Mouse (Mus musculus) hindbrain, embryonic 14.5 days (tissue): ENCODE measurements at regions not wholly inside any gene's neighbourhood (a gene's known extent, or its start where the extent isn't known, plus 50 kb on each side); places are given as distances from the start of the nearest gene placed in this dataset.
A peak's percentile ranks its signal among the peaks of the same experiment; 100 is the strongest.

Experiments
- ATAC-seq: fragments of 200-750 bp; cut with Nextera tagmentation; 2 replicates; pipeline ENCODE4 v1.8.0; 2017; ENCODE audit warnings: moderate number of reproducible peaks, mild to moderate bottlenecking, moderate TSS enrichment, moderate library complexity; ENCODE audit not compliant: low FRiP score
- DNase-seq: peaks from one replicate; pipeline ENCODE4 v3.0.0-alpha.2; 2015; ENCODE audit warnings: low spot score
- H3K27ac ChIP-seq: fragments of 300-500 bp; sonication (generic); 2 replicates; pipeline ENCODE4 v1.5.1; 2014; ENCODE audit warnings: mild to moderate bottlenecking, moderate library complexity
- H3K27me3 ChIP-seq: fragments of 300-500 bp; sonication (generic); 2 replicates; pipeline ENCODE4 v1.6.1; 2014; ENCODE audit warnings: mild to moderate bottlenecking, low read length, mixed read lengths; ENCODE audit not compliant: control insufficient read depth, insufficient read depth
- H3K36me3 ChIP-seq: fragments of 300-500 bp; sonication (generic); replicated peaks from 2 replicates; pipeline ENCODE4 v1.6.1; 2014; ENCODE audit not compliant: control insufficient read depth, insufficient read depth
- H3K4me1 ChIP-seq: fragments of 300-500 bp; sonication (generic); replicated peaks from 2 replicates; pipeline ENCODE4 v1.6.1; 2014; ENCODE audit warnings: antibody characterized with exemption, low read length, mixed read lengths; ENCODE audit not compliant: control insufficient read depth, insufficient read depth
- H3K4me2 ChIP-seq: fragments of 300-500 bp; sonication (generic); replicated peaks from 2 replicates; pipeline ENCODE4 v1.6.1; 2014; ENCODE audit warnings: mild to moderate bottlenecking, moderate library complexity
- H3K4me3 ChIP-seq: fragments of 300-500 bp; sonication (generic); replicated peaks from 2 replicates; pipeline ENCODE4 v1.5.1; 2014; ENCODE audit warnings: mild to moderate bottlenecking, low read length
- H3K9ac ChIP-seq: fragments of 300-500 bp; sonication (generic); 2 replicates; pipeline ENCODE4 v1.6.1; 2014
- H3K9me3 ChIP-seq: fragments of 300-500 bp; sonication (generic); 2 replicates; pipeline ENCODE4 v1.6.1; 2016; ENCODE audit warnings: low read length; ENCODE audit not compliant: control insufficient read depth
- WGBS: fragments of 180-500 bp; shearing (Covaris S2); extraction: QIAGEN DNeasy Blood & Tissue Kit; methylation state at CpG from one replicate; pipeline ENCODE4 v1.1.7; 2014; 5-methylcytosine and 5-hydroxymethylcytosine counted together

DNA sequence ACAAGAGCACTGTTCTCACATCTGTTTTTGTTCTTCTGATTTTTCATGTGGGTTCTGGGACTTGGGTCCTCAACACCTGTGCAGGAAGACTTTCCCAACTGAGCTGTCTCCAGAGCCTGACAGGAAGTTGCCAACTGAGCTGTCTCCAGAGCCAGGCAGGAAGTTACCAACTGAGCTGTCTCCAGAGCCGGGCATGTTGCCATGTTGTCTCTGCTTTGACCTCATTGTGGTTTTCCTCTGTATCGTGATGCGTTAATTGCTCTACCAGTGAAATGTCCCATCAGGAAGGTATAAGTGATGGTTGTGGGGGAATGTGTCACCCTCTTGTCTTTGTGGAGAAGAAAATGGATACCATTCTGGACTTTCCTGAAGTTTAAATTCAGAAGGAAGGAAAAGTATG lies 54.4 kb upstream of the Olfm4 start:
- H3K4me3 ChIP-seq: no peak overlapping the region
- no peaks in the 10 kb centered on the region for H3K4me1 ChIP-seq
- H3K4me2 ChIP-seq: no peak overlapping the region
- no peaks in the 10 kb centered on the region for H3K36me3 ChIP-seq
- ATAC-seq (no peak), DNase-seq (no peak)
- no peaks in the 10 kb centered on the region for H3K27me3 ChIP-seq
- no peak overlapping the region for H3K27ac ChIP-seq
- 82% methylated on average over 3 of the region's 3 CpGs for WGBS
- H3K9ac ChIP-seq: no peak overlapping the region
- H3K9me3 ChIP-seq: no peaks in the 10 kb centered on the region

GRCm38 (mm10) chr14:79927161-79927560 lies 56.7 kb upstream of the Olfm4 start:
- Histone ChIP-seq H3K4me1 (no peaks in the 10 kb centered on the region), H3K4me2 (no peak overlapping the region), H3K4me3 (no peak overlapping the region), H3K36me3 (no peaks in the 10 kb centered on the region), H3K9me3 (no peaks in the 10 kb centered on the region), H3K27ac (no peak overlapping the region), H3K27me3 (no peaks in the 10 kb centered on the region), H3K9ac (no peak overlapping the region)
- 75% methylated on average over 1 of the region's 1 CpGs for WGBS
- DNase-seq (no peak), ATAC-seq (no peak)

- H3K9me3 ChIP-seq: no peaks in the 10 kb centered on the region
- no peak overlapping the region for H3K4me3 ChIP-seq
- H3K4me1 ChIP-seq: peaks cover 11% of the 10 kb centered on the region; the same call in 1 of the 2 replicates
- 67% methylated on average over 9 of the region's 9 CpGs for WGBS
- 0 out of 2 replicates have a peak overlapping the region, but pooled peaks have one; percentile 20 for H3K27ac ChIP-seq
- no peaks in the 10 kb centered on the region for H3K27me3 ChIP-seq
- DNase-seq (no peak), ATAC-seq (peak; percentile 65; the same call in 1 of the 2 replicates)
- H3K4me2 ChIP-seq: no peak overlapping the region
- H3K9ac ChIP-seq: no peak overlapping the region
- no peaks in the 10 kb centered on the region for H3K36me3 ChIP-seq
These were observed 66.7 kb upstream of the Olfm4 start for GRCm38 (mm10) chr14:79916960-79917848.

DNA sequence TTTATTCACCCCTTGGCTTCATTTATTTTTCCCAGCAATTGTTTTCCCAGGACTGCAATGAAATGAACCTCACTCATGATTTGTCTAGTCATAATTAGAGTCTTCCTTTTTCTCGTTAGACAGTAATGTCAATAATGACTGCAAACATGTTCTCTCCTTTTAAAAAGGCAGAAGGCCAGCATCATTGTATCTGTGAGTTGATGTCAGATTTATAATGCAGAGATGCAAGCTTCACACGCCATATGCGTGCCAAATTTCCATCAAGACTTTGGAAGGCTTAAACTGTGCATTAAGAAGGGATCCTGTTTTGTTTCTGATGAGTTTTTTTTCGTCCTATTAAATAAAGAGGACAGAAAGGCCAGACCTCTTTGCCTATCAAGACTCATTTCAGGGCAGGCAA lies 68.9 kb upstream of the Olfm4 start:
- no peak overlapping the region for H3K4me3 ChIP-seq

GRCm38 (mm10) chr14:79913315-79913714 lies 70.6 kb upstream of the Olfm4 start:
- ATAC-seq: no peak

More for the DNA sequence above, 68.9 kb upstream of the Olfm4 start:
- Histone ChIP-seq H3K9ac (no peak overlapping the region), H3K27ac (no peak overlapping the region), H3K4me1 (peaks cover 11% of the 10 kb centered on the region), H3K4me2 (no peak overlapping the region), H3K9me3 (no peaks in the 10 kb centered on the region), H3K36me3 (no peaks in the 10 kb centered on the region), H3K27me3 (no peaks in the 10 kb centered on the region)
- ATAC-seq (no peak), DNase-seq (no peak)
- 65% methylated on average over 4 of the region's 4 CpGs for WGBS

DNA sequence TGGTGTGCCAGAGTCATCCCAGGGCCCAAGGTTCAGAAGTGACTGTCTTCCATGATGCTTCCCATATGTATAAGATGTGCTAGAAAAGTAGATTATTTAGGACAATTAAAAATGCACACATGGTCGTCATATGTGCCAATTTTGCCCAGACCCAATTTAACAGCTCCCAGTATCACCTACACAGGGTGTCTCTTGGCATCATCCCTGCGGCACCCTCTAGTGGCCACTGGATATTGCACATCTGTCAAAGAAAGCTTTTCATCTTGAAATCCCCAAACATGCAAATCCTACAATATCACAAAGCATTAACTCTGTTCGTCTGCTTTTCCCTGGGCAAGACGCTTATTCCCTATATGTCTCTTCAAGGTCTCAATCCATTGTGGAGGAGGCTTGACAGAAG lies 71.3 kb upstream of the Olfm4 start:
- Histone ChIP-seq H3K9ac (no peak overlapping the region), H3K4me3 (no peak overlapping the region), H3K27me3 (no peaks in the 10 kb centered on the region), H3K9me3 (no peaks in the 10 kb centered on the region), H3K27ac (no peak overlapping the region), H3K4me1 (peaks cover 11% of the 10 kb centered on the region), H3K36me3 (no peaks in the 10 kb centered on the region), H3K4me2 (no peak overlapping the region)
- ATAC-seq (no peak), DNase-seq (peak; percentile 58)
- 35% methylated on average over 4 of the region's 4 CpGs for WGBS

More at GRCm38 (mm10) chr14:79913315-79913714, 70.6 kb upstream of the Olfm4 start:
- no peak overlapping the region for H3K27ac ChIP-seq
- peaks cover 11% of the 10 kb centered on the region for H3K4me1 ChIP-seq
- no peak overlapping the region for H3K9ac ChIP-seq
- DNase-seq: no peak
- H3K27me3 ChIP-seq: no peaks in the 10 kb centered on the region
- no peaks in the 10 kb centered on the region for H3K36me3 ChIP-seq
- no peak overlapping the region for H3K4me2 ChIP-seq
- no peak overlapping the region for H3K4me3 ChIP-seq
- no peaks in the 10 kb centered on the region for H3K9me3 ChIP-seq

- no peak overlapping the region for H3K4me2 ChIP-seq
- H3K4me3 ChIP-seq: no peak overlapping the region
- peaks cover under 1% of the 10 kb centered on the region; the same call in 1 of the 2 replicates for H3K4me1 ChIP-seq
- H3K27ac ChIP-seq: no peak overlapping the region
- WGBS: 45% methylated on average over 4 of the region's 4 CpGs
- no peaks in the 10 kb centered on the region for H3K36me3 ChIP-seq
- H3K27me3 ChIP-seq: no peaks in the 10 kb centered on the region
- no peak overlapping the region for H3K9ac ChIP-seq
- DNase-seq (no peak), ATAC-seq (no peak)
- no peaks in the 10 kb centered on the region for H3K9me3 ChIP-seq
These were observed 76.1 kb upstream of the Olfm4 start for GRCm38 (mm10) chr14:79907761-79908160.

DNA sequence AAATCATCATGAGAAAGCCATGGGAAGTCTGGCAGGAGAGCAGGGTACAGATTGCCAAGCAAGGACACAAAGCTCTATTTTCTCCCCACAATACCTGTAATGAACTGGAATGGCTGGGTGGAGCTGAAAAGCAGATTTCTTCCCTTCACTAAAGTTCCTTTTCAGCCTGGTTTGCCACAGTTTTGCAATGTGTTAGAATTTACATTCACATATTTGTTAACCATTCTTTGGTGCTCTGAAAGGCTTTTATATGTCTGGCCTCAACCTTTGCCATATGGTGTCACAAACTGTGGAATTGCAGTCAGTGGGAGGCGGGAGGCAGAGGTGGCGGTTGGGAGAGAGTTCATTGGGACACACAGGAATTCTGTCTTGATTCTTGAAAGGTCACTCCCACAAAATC lies 78.3 kb upstream of the Olfm4 start:
- no peaks in the 10 kb centered on the region for H3K9me3 ChIP-seq
- ATAC-seq (no peak), DNase-seq (no peak)
- H3K36me3 ChIP-seq: no peaks in the 10 kb centered on the region
- no peak overlapping the region for H3K27ac ChIP-seq
- no peaks in the 10 kb centered on the region for H3K4me1 ChIP-seq
- H3K4me2 ChIP-seq: no peak overlapping the region
- no peak overlapping the region for H3K4me3 ChIP-seq
- 49% methylated on average over 2 of the region's 2 CpGs for WGBS
- H3K9ac ChIP-seq: no peak overlapping the region
- no peaks in the 10 kb centered on the region for H3K27me3 ChIP-seq

DNA sequence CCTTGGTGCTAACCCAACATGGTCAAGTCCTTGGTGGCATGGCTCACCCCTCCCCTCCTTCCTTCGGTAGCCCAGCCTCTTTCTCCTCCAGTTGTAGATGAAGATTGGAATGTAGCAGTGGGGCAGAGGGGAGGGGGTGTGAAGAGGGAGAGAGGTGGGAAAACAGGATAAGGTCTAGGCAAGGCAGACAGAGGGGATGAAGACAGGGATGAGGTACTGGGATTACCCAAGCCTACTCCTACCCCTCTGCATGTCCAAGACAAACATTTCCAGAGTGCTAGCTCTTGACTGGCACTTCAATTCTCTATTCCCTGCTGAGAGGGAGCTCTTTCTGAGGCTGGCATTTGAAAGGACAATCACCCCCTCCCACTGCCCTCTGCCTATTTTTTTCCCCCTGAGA lies 81.5 kb upstream of the Olfm4 start:
- no peaks in the 10 kb centered on the region for H3K36me3 ChIP-seq
- H3K27me3 ChIP-seq: no peaks in the 10 kb centered on the region
- no peaks in the 10 kb centered on the region for H3K9me3 ChIP-seq
- no peak overlapping the region for H3K4me3 ChIP-seq
- H3K4me2 ChIP-seq: no peak overlapping the region
- H3K4me1 ChIP-seq: no peaks in the 10 kb centered on the region
- DNase-seq (no peak), ATAC-seq (no peak)
- H3K9ac ChIP-seq: no peak overlapping the region
- WGBS: 6% methylated on average over 1 of the region's 1 CpGs
- H3K27ac ChIP-seq: no peak overlapping the region
